Mouse (Mus musculus) midbrain, postnatal 0 days (tissue): ENCODE data around the gene Scd1. TPM values are rescaled to one million over a fixed set of nuclear protein-coding genes. Genes with fewer than 3 reads are reported as not detected.

ENCODE experiments used
- ATAC-seq: fragments of 200-750 bp; cut with Nextera tagmentation; 2 replicates; pipeline ENCODE4 v1.8.0; 2017; ENCODE audit warnings: moderate number of reproducible peaks, mild to moderate bottlenecking, moderate TSS enrichment, moderate library complexity; ENCODE audit not compliant: low FRiP score
- DNase-seq: peaks from one replicate; pipeline ENCODE4 v3.0.0-alpha.2; 2015; ENCODE audit warnings: low spot score
- H3K27ac ChIP-seq: fragments of 300-500 bp; sonication (generic); 2 replicates; pipeline ENCODE4 v1.5.1; 2014; ENCODE audit warnings: low read depth, mild to moderate bottlenecking, low read length, mixed read lengths
- H3K27me3 ChIP-seq: fragments of 300-500 bp; sonication (generic); 2 replicates; pipeline ENCODE4 v1.6.1; 2014; ENCODE audit warnings: low read length, control low read depth, mixed read lengths; ENCODE audit not compliant: insufficient read depth
- H3K36me3 ChIP-seq: fragments of 300-500 bp; sonication (generic); 2 replicates; pipeline ENCODE4 v1.6.1; 2014; ENCODE audit warnings: low read length, control low read depth, mixed read lengths; ENCODE audit not compliant: insufficient read depth
- H3K4me1 ChIP-seq: fragments of 300-500 bp; sonication (generic); 2 replicates; pipeline ENCODE4 v1.6.1; 2014; ENCODE audit warnings: mild to moderate bottlenecking, control low read depth, antibody characterized with exemption, low read length, mixed read lengths; ENCODE audit not compliant: insufficient read depth
- H3K4me2 ChIP-seq: fragments of 300-500 bp; sonication (generic); 2 replicates; pipeline ENCODE4 v1.6.1; 2014; ENCODE audit warnings: low read depth, mild to moderate bottlenecking, low read length, mixed read lengths; ENCODE audit not compliant: poor library complexity, severe bottlenecking
- H3K4me3 ChIP-seq: fragments of 300-500 bp; sonication (generic); 2 replicates; pipeline ENCODE4 v1.5.1; 2014; ENCODE audit warnings: low read depth, mild to moderate bottlenecking, low read length, moderate library complexity
- H3K9ac ChIP-seq: fragments of 300-500 bp; sonication (generic); replicated peaks from 2 replicates; pipeline ENCODE4 v1.6.1; 2014; ENCODE audit warnings: mild to moderate bottlenecking, low read length, moderate library complexity, mixed read lengths; ENCODE audit not compliant: poor library complexity, severe bottlenecking
- H3K9me3 ChIP-seq: fragments of 300-500 bp; sonication (generic); 2 replicates; pipeline ENCODE4 v1.6.1; 2016; ENCODE audit warnings: low read length, control low read depth
- CTCF ChIP-seq: IDR thresholded peaks from 2 replicates; pipeline ENCODE4 v1.5.1; 2016; ENCODE audit warnings: antibody characterized with exemption, mild to moderate bottlenecking
- WGBS: fragments of 180-500 bp; shearing (Covaris S2); extraction: QIAGEN DNeasy Blood & Tissue Kit; methylation state at CpG from one replicate; pipeline ENCODE4 v1.1.7; 2014; 5-methylcytosine and 5-hydroxymethylcytosine counted together
- polyA plus RNA-seq: library from polyadenylated mRNA; unstranded; fragments of >200 nt; fragmentation: Nextera tagmentation; extraction: Ambion mirVana; gene quantifications from 2 replicates; pipeline ENCODE4 v1.2.1, GENCODE M21; 2015
- total RNA-seq: library from RNA; depleted of rRNA; stranded (reverse); fragments of >200 nt; gene quantifications from 2 replicates; pipeline ENCODE4 v1.2.3, GENCODE M21; 2014

The Scd1 gene
- total and polyA plus RNA-seq, 2 experiments from 2014 or later = 7.1 to 42.3 TPM

DNA sequence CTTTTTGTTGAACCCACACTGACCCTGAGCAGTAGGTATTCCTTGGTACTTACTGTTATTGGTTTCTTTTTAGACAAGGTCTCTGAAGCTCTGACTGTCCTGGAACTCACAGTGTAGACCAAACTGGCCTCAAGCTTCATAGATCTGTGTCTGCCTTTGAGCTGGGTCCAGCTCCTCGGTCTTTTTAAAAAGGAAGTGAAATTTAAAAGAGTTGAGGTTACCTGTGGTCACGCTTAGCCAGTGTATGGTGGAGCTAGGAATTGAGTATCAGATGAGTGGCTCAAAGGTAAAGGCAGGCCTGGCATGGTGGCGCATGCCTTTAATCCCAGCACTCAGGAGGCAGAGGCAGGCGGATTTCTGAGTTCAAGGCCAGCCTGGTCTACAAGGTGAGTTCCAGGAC is 916 bp upstream of the Scd1 start:
- H3K36me3 ChIP-seq = no peaks in the 10 kb centered on the region
- TF ChIP-seq CTCF = no peak
- H3K4me1 ChIP-seq = peaks cover 11% of the 10 kb centered on the region; the same call in 1 of the 2 replicates
- ATAC-seq (no peak), DNase-seq (no peak)
- H3K9me3 ChIP-seq = no peaks in the 10 kb centered on the region
- H3K27ac ChIP-seq = no peak overlapping the region
- peak overlapping the region; percentile 25; the same call in 1 of the 2 replicates for H3K9ac ChIP-seq
- WGBS = 73% methylated on average over 4 of the region's 4 CpGs
- H3K27me3 ChIP-seq = no peaks in the 10 kb centered on the region
- peak overlapping the region; percentile 86 for H3K4me2 ChIP-seq
- peak overlapping the region; percentile 52 for H3K4me3 ChIP-seq

DNA sequence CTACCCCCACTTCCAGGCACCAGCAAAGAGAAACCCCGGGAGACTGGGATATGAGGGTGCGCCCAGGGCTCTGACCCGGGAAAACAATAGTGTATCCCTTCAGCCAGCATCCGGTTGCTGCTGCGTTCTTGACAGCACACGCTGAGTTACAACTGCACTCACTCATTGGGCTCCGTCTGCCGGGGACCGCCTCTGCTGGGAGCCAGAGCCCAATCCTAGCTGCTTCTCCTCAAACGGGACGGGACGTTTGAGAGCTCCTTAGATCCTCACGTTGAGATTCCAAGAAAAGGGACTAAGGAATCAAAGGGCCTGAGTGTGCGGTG is 505 bp upstream of the Scd1 start:
- under 1% methylated on average over 14 of the region's 14 CpGs for WGBS
- Histone ChIP-seq H3K36me3 (peaks cover under 1% of the 10 kb centered on the region; the same call in 1 of the 2 replicates), H3K27me3 (no peaks in the 10 kb centered on the region), H3K4me2 (peak overlapping the region; percentile 86), H3K27ac (peak overlapping the region; percentile 27; the same call in 1 of the 2 replicates), H3K4me3 (peak overlapping the region; percentile 52), H3K9me3 (no peaks in the 10 kb centered on the region), H3K9ac (peak overlapping the region; percentile 25; the same call in 1 of the 2 replicates), H3K4me1 (peaks cover 11% of the 10 kb centered on the region; the same call in 1 of the 2 replicates)
- no peak for TF ChIP-seq CTCF
- peak; percentile 67 for ATAC-seq
- peak; percentile 56 for DNase-seq

GRCm38 (mm10) chr19:44403546-44403945 is 4.1 kb downstream of the Scd1 start:
- Histone ChIP-seq H3K36me3 (peaks cover 26% of the 10 kb centered on the region), H3K4me2 (no peak overlapping the region), H3K9me3 (no peaks in the 10 kb centered on the region), H3K27ac (no peak overlapping the region), H3K4me1 (peaks cover 11% of the 10 kb centered on the region; the same call in 1 of the 2 replicates), H3K27me3 (no peaks in the 10 kb centered on the region), H3K9ac (no peak overlapping the region), H3K4me3 (no peak overlapping the region)
- 81% methylated on average over 6 of the region's 6 CpGs for WGBS
- ATAC-seq = no peak
- TF ChIP-seq CTCF = no peak
- no peak for DNase-seq

DNA sequence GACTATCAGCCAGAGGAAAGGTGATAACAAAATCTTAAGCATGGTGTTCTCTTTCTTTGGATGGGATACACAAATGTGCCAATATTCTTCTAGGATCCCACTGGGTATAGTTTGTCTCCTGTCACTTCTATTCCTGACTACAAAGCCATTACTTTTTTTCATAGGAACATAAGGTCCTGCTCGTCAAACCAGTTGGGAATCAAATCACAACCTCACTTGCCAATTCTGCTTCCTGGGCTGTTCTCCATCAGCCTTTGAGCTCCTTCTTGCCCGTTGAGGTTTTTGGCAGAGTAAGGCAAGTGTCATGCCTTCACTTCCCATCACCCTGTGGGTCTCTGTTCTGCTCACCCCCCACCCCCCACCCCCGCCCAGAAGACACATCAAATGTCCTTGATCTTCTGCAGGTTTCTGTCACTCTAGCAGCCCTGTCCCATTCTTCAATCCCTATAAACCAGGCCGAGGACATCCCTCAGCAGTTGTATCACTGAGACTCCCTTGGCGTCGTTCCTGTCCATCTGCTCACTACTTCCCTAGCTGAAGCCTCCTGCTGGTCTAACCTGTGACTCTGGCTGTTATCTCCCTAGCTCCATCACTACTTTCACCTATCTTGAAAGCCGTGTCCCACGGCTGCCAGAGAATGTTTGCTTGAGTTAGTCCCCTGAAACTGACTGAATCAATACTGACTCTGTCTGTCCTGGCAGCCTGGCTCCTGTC is 7.0 kb downstream of the Scd1 start:
- Histone ChIP-seq H3K9ac (no peak overlapping the region), H3K4me2 (no peak overlapping the region), H3K4me1 (peaks cover 4% of the 10 kb centered on the region; the same call in 1 of the 2 replicates), H3K27me3 (no peaks in the 10 kb centered on the region), H3K9me3 (no peaks in the 10 kb centered on the region), H3K36me3 (peaks cover 40% of the 10 kb centered on the region), H3K4me3 (no peak overlapping the region), H3K27ac (no peak overlapping the region)
- no peak for ATAC-seq
- TF ChIP-seq CTCF = no peak
- 90% methylated on average over 8 of the region's 8 CpGs for whole genome bisulfite sequencing
- no peak for DNase-seq

GRCm38 (mm10) chr19:44400076-44400475 is 7.6 kb downstream of the Scd1 start:
- DNase-seq = no peak
- WGBS = 95% methylated on average over 18 of the region's 18 CpGs
- H3K36me3 ChIP-seq = peaks cover 40% of the 10 kb centered on the region
- no peaks in the 10 kb centered on the region for H3K9me3 ChIP-seq
- no peaks in the 10 kb centered on the region for H3K27me3 ChIP-seq
- H3K9ac ChIP-seq = no peak overlapping the region
- H3K4me2 ChIP-seq = no peak overlapping the region
- ATAC-seq = no peak
- no peak overlapping the region for H3K4me3 ChIP-seq
- H3K4me1 ChIP-seq = no peaks in the 10 kb centered on the region
- no peak overlapping the region for H3K27ac ChIP-seq
- TF ChIP-seq CTCF = no peak

DNA sequence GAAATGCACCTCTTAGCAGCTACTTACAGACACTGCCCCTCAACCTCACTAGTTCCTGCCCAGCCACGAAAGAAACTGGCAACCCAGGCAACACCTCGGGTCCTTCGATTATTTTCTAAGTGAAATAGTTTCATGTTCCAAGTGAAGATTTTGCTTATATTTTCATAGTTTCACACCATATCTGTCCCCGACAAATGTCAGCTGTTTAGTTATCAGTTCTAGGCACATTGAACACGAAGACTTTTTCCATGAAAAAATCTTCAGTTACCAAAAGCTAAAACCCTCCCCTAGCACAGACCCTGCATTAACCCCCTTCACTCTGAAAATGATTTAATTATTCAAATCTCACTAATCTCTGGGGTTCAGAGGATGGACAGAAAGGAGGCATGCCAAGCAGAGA is 10.9 kb downstream of the Scd1 start:
- H3K27ac ChIP-seq = no peak overlapping the region
- no peak for DNase-seq
- ATAC-seq = no peak
- H3K9ac ChIP-seq = no peak overlapping the region
- H3K36me3 ChIP-seq = peaks cover 29% of the 10 kb centered on the region
- H3K4me3 ChIP-seq = no peak overlapping the region
- no peak overlapping the region for H3K4me2 ChIP-seq
- TF ChIP-seq CTCF = no peak
- WGBS = 85% methylated on average over 5 of the region's 5 CpGs
- H3K27me3 ChIP-seq = no peaks in the 10 kb centered on the region
- H3K9me3 ChIP-seq = no peaks in the 10 kb centered on the region
- H3K4me1 ChIP-seq = no peaks in the 10 kb centered on the region
